Mouse (Mus musculus) CD4-positive, CD25-positive, alpha-beta regulatory T cell, adult 4 months (primary cell): ENCODE measurements around the gene Ttc9b. TPM values are rescaled to one million over a fixed set of nuclear protein-coding genes. Genes with fewer than 3 reads are reported as not detected.
A peak's percentile ranks its signal among the peaks of the same experiment; 100 is the strongest.

Source experiments
- ATAC-seq: one replicate; pipeline ENCODE4 v1.8.0; 2017
- polyA plus RNA-seq, 2 experiments: library from polyadenylated mRNA; unstranded; fragments of 100-300 nt; shearing (Covaris generic); gene quantifications; one replicate each; pipeline ENCODE4 v1.2.1; 2017

Gene Ttc9b
- polyA plus RNA-seq, 2 experiments from 2014 or later: not detected

DNA sequence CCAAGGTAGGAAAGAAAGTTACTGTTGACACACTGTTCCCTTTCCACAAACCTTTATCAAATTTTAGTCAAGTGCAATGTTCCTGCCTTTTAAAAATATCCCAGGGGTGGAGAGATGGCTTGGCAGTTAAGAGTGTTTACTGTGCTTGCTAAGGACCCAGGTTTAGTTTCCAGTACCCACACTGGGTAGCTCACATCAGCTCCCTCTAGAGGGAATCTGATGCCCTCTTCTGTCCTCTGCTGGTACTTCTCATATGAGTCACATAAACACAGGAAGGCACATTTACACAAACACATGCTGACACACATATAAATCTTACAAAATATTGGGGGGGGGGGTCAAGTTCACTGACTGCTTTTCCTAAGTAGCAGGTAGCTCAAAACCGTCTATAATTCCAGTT, 9.2 kb upstream of the Ttc9b start:
- no peak for ATAC-seq

DNA sequence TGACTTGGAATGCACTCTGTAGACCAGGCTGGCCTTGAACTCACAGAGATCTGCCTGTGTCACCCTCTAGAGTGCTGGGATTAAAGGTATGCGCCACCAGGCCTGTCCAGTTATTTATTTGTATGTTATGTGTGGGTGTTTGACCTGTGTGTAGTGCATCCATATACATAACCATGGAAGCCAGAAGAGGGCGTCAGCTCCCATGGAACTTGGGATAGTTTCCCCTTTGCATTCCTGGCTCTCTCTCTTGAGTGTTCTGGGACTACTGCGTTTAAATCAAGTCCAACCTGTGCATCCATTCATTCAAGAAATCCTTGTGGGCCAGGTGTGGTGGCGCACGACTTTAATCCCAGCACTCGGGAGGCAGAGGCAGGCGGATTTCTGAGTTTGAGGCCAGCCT, 7.2 kb upstream of the Ttc9b start:
- ATAC-seq: no peak

DNA sequence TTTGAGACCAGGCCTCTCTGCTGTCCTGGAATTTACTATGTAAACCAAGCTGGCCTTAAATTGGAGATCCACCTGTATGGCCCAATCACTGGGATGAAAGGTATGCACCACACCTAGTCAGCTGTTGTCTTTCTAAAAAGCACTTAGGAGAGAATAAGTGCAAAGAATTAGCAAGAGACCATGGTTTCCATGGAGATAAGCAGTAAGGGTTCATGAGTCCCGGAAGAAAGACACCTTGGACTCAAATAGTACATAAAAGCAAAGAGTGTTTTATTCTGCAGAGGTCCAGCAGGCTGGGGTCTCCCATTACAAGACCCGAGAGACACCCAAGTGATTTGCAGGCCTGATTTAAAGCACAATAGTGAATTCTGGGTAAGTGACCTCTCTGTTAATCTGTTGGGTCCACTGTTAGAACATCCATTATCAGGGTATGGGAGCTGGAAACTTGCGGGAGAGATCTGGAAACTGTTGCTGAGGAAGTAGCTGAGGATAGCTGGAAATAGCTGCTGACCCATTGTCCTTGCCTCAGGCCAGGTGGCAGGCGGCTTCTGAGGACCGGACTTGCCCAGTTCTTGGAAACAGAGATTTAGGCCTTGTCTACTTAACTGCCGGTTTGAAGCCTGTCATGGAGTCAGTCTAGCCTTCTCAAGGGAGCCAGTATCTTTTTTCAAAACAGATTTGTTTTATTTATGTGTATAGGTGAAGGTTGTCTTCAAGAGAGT, 6.3 kb upstream of the Ttc9b start:
- no peak for ATAC-seq

DNA sequence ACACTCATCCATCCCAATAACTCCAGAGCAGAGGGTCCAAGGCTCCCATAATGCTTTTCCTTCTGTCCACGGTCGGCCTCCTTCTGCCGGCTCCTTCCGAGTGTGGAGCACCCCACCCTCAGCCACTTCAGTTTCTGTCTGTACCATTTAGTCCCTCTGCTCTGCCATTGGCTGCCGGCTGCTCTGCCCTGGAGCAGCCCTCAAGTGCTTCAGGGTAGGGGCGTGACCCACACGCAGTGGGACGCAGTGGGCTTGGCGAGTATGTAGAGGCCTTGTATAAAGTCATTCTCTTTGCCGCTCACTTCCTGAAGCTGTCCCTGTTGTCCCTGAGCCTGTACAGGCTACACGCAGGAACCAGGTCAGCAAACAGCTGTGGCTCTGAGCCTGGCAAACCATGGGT, 4.0 kb upstream of the Ttc9b start:
- no peak for ATAC-seq

DNA sequence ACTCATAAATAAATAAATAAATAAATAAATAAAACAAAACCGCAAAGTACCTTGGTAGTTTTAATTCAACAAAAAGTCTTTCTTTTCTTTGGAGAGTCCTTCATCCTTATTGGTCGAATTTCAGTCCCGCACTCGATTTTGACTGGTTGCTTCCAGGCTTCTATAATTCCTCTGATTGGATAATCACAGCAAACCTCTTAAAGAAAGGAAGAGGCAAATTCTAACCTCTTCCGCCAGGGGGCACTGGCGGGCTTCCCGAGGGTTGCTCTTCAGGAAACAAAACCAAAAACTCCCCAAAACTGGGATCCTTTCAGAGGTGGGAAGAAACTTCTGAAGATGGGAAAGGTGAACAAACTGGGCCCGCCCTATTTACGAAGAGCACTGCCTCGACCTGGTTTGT, 2.8 kb upstream of the Ttc9b start:
- peak; percentile 74 for ATAC-seq

DNA sequence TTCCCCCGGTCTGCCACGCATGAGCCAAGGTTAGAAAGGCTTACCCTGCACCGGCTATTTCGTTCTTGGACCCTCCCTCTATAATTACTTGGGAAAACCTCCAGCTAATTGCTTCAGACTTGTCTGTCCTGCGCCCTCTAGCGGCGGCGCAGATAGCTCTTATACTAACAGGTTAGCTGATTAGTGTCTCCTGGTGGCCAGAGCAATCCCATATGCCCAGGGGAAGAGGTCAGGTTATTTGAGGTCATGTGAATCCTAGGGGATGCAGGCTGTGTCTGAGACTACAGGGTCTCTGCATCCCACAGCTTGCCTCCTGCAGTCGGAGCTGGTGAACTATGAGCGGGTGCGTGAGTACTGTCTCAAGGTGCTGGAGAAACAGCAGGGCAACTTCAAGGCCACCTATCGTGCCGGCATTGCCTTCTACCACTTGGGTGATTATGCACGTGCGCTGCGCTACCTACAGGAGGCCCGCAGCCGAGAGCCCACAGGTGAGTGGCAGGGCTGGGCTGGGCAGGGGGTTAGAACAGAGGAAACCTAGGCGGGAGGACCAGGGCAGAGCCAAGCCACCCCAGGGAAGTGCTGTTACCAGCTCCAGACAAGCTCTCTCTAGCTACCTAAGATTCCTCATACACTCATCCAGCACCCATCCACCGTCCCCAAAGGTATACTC, 1.0 kb downstream of the Ttc9b start:
- no peak for ATAC-seq

DNA sequence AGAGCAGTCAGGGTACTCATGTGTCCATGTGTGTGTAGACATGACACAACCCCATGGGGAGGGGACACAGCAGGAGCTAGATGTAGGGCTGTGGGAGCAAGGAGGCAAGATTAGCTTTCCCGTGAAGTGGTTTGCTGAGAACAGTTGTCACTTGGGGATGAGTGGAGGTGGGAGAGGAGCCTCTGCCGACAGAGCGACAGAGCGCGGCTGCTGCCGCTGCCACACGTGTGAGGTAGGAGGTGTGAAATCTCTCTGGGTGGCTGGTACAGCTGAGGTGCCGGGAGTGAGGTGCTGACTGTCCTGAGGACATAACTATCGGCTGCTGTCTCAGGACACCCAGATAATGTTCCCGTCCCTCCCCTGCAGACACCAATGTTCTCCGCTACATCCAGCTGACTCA, 1.8 kb downstream of the Ttc9b start:
- no peak for ATAC-seq

DNA sequence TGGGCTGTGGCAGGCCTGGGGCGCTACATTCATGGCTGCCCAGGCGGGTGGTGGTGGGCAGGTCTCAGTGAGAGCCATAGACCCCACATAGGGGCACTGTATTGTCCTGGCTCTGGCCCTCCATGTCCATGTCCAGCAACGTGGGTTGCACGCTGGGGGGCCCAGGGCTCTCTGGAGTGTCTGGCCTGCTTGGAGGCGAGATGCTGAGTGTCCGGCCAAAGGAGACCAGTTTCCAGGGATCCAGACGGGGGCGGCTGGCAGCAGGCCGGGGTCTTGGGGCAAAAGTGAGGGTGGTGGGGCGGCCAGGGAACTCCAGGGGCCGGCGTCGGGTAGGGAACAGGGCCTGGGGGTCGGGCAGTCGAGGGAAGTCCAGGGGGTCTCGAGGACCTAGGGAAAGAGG, 2.9 kb downstream of the Ttc9b start:
- ATAC-seq: no peak

DNA sequence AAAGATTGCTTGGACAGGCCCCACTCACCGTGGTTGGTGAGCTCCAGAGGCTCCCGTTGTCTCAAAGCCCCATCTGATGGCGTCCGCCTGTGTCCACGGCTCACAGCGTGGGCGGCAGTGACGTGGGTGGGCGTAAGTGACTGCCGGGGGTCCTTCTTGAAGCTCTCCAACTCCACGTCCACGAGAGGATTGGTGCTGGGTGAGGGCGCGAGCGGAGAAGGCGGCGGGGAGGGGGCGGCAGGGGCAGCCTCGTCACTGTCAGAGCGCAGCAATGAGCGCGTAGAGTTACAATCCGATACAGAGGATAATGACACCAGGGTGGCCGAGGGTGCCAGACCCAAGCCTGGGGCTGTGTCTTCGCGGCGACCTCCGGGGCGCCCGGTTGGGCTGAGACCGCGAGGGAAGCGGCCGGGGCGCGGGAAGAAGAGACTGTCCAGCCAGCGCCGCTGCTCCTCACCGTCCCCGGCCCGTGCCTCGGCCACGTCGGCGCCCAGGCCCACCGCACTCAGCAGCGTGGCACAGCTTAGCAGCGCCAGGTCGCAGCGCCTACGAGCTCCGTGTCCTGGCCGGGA, 4.2 kb downstream of the Ttc9b start:
- ATAC-seq: no peak

DNA sequence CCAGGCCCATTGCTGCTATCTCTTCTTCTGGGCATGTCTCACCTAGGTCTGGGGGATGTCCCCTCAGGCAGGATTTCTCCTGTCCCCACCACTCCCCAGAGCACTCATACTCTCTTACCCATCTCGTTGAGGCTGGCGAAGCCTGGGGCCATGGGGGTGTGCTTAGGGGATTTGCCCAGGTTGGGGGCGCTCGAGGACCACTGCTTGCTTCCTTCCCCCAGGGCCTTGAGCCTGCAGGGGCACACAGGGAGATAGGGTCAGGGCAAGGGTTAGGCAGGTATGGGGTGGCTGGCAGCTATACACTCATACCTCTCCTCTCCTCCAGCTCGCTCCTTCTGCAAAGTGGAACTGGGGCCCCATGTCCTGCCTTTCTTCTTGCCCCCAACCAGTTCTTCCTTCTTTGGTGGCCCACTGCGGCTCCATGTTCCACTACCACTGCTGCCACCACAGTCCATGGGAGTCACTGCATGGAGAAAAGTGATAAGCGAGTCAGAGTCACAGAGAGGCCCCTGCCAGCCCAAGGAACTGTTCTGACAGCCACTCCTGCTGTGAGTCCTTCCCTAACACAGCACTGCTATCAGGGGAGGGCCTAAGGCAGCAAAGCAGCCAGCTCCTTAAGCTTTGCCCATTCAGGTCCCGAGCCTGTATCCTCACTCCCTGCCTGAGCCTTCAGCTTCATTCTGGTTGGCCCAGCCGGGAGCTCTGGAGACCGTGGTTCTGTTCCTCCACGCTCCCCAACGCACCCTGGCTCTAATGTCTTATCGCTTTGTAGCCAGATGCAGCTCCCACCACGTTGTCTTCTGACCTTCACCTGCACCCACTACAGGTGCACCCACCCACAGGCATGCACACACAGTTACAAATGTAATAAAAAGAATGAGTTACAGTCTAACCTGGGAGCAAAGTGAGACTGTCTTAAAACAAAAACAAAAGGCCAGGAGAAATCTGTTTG, 5.3 kb downstream of the Ttc9b start:
- ATAC-seq: no peak

DNA sequence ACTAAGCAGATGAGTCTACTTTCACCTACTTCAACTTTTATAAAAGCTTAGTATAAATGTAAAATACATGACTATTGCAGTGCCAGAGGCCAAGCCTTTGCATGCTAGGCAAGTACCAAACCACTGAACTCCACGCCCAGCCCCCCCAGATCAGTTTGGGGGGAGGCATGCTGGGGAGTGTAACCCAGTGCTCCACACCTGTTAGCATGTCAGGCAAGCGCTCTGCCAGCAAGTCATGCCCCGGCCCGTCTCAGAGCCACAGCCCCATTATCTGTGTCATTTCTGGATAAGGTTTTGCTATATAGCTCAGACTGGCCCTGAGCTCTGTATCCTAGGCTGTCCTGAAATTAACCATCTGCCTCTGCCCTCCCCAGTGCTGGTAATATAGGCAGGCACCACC, 8.3 kb downstream of the Ttc9b start:
- ATAC-seq: no peak

DNA sequence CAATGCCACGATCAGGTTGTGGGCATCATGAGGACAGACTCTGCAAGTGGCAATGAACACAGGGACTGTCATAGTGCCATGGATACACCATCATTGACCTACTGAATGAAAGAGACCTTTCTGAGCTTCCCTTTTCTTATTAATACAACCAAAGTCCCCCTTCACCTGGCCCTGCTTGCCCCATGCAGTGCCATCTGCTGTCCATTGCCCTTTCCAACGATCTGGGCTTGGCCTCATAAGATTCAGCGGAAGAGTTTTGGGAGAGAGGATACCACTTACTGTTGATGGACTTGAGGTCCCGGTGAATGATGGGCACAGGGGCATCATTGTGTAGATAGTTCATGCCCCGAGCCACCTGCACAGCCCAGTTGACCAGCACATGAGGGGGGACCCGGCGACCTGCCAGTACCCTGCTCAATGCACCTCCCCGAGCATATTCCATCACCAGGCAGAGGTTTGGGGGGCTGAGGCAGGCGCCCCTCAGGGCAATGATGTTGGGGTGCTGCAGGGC, 19.4 kb downstream of the Ttc9b start:
- no peak for ATAC-seq

DNA sequence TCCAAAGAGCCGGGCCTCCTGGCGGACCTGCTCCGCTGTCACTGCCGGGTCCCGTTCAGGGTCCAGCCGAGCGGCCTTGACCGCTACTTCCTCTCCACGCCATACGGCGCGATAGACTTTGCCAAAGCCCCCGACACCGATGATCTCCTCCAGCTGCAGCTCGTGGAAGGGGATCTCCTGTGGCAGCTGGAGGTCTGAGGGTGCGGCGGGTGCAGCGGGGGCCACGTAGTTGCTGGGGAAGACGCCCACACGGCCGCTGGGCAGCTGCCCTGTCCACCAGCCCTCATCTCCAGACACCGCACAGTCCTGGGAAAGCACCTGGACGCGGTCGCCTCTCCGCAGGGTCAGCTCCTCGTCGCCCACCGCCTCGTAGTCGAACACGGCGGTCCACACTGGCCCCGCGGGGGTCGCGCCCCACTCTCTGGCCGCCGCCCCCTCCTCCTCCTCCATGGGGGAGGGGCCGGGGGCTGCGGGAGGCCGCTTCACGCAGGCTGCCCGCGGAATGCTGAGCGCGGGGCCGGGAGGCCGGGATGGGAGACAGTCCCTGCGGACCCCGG, 19.9 kb downstream of the Ttc9b start:
- no peak for ATAC-seq

DNA sequence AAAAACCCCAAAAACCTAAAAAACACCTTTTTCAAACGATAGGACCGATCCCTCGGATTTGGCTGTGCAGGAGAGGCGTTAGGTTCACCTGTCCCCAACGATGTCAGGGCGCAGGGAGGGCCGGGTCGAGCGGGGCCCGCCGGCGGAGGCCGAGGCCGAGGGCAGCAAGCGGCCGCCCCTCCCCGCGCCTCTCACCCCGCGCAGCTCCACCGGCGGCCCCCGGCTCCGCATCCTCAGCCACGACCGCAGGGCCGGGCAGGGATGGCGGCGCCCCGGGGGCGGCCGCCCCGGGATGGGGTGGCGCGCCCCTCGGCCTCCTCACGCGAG, 20.4 kb downstream of the Ttc9b start:
- no peak for ATAC-seq

DNA sequence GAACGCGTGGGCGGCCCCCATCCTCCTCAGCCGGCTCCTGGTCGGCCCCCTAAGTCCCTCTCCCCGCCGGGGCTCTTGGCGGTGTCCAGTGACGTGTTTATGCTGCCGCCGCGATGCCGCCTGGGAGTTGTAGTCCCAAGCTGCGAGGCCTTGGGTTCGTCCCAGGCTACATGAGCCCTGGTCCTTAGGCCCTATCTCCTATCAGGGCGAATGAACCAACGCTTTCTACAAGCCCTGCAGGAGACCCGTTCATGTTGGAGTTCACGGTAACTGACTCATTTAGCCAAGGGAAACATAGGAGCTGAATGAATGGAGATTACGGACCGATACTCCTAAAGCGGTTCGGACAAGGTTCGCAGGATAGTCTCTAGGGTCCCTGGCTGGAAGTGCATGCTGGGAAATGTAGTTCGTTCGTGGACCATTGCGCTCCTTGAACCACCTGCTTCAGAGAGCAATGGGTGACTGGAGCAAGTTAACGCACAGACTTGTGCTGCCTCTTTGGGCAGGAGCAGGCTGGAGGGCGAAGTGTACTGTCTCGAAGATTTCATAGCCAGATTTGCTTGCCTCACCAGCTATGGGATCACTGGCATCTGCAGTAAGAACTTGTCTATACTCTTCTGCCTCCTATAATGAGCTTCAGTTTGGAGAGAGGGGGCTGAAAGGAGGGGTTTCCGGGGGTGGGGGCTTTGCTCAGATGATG, 21.0 kb downstream of the Ttc9b start, which contains the start of gene Map3k10:
Gene Map3k10, minus strand, starts transcription at position 77 of the 700 bp plus-strand sequence.
- ATAC-seq: peak; percentile 96

DNA sequence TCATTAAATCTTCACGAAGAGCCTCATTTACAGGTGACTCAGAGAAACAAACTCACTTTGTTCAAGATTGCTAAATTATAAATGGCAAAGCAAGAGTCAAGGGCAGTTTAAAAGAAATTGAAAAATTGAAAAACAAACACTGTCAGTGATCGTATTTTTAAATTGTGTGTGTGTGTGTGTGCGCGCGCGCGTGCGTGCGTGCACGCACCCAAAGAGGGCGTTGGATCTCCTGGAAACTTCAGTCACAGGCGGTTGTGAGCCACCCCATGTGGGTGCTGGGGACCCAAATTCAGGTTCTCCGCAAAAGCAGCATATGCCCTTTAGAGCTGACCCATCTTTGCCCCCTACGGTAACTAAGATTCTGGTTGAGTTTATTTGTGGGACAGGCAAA, 21.5 kb downstream of the Ttc9b start:
- ATAC-seq: no peak

DNA sequence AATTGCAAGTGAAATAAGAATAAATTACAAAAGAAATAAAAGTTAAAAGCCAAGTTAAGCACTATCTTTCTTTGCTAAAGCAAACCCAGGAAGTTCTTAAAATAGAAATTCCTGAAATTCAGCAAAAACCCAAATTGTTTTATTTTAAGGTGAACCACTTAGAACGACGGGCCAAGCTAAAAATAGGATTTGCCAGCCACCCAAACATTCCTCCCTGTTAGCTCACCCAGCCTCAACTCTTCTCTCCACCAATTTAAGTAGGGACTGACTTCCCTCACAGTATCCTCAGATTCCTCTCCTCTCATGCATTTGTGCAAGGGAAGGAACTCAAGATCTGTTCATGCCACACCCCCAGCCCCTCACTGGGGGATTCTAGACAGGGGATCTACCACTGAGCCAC, 29.5 kb downstream of the Ttc9b start:
- no peak for ATAC-seq

DNA sequence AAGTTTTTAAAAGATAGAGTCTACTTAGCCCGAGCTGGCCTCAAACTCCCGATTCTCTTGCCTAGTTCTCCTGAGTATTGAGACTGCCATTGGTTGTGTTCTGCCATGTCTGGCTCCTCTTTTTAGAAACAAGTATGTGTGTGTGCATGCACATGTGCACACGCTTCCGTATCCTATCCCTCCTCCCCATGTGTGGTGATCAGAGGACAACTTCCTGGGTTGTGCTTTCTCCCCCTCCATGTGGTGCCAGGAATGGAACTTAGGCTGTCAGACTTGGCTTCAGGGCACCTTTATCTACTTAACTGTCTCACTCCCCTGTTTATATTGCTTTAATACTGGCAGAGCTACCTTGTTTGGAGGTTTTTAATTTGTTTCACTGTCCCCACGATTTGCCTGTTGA, 31.5 kb downstream of the Ttc9b start:
- no peak for ATAC-seq

DNA sequence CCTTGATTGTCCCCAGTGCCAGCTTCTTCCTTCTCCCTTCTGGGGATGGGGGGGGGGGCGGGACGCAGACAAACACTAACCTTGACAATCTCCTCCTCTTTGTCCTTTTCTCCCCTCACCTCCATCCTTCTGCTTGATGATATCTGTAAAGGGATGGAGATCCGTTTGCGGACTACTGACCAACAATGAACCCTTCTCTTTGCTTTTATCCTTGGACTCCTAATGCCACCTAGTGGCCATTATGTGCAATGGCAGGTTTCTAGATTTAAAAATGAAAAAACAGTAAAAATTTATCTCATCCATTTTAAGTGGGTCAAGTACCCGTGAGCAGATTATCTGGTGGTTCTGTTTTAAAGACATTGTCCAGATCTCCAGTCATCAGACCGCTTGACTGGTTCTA, 32.0 kb downstream of the Ttc9b start:
- no peak for ATAC-seq

DNA sequence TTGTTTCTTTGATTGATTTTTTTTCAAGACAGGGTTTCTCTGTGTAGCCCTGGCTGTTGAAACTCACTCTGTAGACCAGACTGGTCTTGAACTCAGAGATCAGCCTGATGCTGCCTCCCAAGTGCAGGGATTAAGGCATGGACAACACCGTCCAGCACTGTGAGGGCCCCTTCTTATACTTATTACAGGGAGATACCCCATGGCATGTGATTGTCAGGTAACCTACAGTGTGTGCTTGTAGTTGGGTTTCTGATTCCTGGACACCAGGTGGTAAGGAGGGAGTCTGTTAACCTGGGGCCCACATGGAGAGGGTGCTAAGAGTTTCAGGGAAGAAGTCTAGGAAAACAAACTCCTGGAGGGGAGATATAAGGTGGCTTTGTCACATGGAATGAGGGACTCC, 33.3 kb downstream of the Ttc9b start:
- ATAC-seq: no peak

DNA sequence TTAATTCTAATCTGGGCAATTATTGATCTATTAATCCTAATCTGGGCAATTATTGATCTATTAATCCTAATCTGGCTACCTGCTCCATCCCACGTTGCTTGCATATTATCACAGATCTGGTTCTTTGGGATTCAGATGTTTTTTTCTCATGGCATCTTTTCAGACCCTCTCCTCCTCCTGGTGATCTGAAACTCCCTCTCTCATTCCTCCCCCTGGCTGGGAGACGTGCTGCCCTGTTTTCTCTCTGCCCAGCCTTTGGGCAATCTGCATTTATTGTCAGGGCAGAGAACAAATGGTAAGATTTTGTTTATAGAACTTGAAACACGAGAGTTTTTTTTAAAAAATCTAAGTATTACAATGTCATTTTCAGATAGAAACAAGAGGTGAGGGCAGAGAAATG, 34.1 kb downstream of the Ttc9b start:
- no peak for ATAC-seq

DNA sequence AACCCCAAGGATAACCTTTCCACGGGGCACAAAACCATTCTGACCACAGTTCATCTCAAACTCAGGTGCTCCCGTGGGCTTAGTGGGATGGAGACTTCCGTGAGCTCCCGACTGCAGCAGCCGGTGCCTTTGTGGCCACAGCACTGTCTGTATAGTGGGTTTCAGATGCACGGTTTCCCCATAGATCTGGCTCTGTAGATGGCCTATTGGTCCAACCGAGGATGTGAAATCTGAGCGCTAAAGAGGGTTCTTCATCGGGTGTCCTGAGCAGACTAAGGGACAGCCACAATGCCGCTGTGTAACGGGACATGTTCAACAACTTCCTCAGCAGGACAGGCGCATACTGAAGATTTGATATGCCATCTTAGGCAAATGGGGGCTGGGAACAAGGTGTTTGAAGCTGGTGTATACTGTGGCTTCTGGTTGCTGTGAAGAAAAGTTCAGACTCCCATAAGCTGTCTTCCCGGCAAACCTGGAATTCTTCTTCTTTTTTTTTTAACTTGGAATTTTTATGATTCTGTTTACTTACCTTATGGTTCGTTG, 34.6 kb downstream of the Ttc9b start:
- no peak for ATAC-seq
